Mouse (Mus musculus) G1E-ER4 (cell line): ENCODE data around the gene Rfc2. TPM values are rescaled to one million over a fixed set of nuclear protein-coding genes. Genes with fewer than 3 reads are reported as not detected.

ENCODE experiments used
- GATA1 ChIP-seq: IDR thresholded peaks from one replicate; pipeline ENCODE4 v1.8.0; 2012; ENCODE audit warnings: low read length, inconsistent platforms
- polyA plus RNA-seq: library from polyadenylated mRNA; stranded (reverse); fragments of >175 nt; gene quantifications from 2 replicates; pipeline ENCODE4 v1.2.3, GENCODE M21; 2012

Gene Rfc2
- polyA plus RNA-seq = 56.3 and 65.0 TPM in 2 replicates

DNA sequence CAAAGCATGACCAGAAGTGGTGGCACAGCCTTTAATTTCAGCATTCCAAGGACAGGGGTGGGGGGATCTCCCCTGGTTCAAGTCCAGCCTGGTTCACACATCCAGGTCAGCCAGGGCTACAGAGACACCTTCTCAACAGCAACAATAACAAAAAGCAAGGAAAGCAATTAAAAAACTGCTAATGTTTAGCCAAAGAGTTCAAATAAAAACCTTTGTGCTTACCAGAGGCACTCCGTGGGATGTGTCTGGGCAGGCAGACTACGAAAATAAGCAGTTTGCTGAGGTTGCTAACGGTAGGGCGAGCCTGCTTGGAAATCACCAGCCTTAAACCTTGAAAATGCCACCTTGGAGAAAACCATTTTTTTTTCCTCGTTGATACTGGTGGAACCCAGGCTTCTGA, at the start of gene Rfc2:
Rfc2 (plus strand) TSS at position 221 of the 400 bp plus-strand sequence.
- TF ChIP-seq GATA1 = no peak

DNA sequence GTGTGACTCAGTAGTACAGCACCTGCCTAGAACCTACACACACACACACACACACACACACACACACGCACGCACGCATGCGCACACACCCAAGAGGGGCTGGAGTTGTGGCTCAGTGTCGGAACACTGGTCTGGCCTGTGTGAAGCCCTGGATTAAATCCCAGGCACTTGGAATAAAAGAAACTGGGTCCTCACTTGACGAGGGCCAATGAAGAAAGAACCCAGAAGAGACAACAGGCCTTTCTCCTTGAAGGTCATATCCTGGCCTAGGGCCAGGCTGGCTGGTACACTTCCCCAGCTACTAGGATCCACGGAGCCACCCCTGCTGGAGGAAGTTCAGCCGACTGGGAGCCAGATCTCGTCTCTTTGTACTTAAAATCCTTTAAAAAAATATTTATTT, 49.6 kb upstream of the Rfc2 start:
- no peak for TF ChIP-seq GATA1

DNA sequence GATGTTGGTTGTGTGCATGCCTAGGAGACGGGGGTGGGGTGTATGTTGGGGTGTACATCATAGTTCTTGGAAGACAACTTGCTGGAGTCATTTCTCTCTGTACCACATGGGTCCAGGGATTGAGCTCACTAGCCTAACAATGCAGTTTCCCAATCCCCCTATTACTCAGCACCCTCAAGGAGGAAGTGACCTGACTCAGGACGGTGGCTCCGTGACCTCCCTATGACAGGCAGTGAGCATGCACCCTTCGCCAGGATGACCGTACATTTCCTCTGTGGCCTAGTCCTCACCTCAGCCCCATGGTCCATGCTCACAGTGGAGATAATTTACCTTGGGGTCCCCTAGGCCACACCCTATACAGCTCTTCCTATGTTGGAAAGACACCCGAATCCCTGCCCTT, 48.7 kb upstream of the Rfc2 start:
- no peak for TF ChIP-seq GATA1

DNA sequence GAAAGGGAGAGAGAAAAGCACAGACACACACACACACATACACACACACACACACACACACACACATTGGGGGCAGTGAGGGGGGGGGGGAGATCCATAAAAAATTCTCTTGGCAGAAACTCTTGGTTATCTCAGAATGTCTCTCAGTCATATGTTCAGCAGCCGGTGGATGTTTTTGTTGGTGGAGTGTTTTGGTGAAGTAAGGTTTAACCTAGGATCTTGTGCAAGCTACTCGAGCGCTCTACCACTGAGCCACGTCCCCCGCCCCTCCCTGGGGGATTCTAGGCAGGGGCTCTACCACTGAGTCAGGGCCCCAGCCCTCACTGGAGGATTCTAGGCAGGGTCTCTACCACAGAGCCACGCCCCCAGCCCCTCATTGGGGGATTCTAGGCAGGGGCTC, 45.1 kb upstream of the Rfc2 start:
- no peak for TF ChIP-seq GATA1

DNA sequence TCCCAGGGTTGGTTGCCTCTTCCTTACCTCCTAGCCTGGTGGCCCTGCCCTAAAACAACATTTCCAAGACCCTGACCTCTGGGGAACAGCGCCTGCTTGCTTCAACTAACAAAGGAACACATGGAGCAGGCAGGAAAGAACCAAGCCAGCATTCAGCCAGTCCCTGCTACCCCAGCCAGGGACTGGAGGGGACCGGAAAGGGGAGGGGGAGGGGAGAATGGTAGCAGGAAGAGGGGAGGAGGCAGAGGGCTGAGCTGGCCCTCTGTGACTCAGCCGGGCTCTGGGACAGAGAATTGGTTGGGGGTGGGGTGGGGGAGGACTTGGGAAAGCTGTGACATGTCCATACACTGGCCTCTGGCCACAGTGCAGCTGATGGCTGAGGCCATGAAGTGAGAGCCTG, 41.3 kb upstream of the Rfc2 start:
- TF ChIP-seq GATA1 = no peak

DNA sequence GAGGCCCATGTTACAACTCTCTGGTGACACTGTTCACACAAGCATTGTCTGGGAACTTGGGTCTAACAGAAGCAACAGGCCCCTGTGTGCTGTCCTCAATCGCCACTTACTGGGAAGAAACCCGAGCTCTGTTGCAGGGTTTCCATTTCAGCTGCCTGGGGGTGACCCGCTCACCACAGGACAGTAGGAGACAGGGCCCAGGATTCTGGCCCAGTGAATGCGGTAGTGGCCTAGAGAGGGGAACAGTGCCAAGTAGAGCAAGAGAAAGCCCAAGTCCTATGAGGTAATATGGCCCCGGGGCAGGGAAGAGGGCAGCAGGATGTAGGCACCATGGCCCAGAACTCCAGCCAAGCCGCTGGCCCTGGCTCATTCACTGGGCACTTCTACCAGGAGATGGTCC, 40.3 kb upstream of the Rfc2 start:
- no peak for TF ChIP-seq GATA1

DNA sequence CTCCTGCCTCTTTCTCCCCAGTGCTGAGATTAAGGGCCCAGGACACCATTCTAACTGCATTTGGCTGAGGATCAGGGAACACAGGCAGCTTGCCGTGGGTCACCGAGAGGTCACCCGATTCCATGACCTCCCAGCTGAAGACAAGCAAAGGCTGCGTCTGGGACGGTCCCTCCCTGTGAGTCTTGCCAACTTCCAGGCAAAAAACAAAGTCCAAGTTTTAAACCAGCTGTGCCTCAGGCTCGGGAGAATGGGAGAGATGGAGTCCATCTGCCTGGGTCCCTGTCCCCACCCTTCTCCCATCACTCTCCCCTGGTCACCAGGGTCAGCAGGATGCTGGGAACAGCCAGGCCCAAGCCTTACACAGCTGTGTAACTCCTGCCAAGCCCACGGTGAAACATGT, 39.5 kb upstream of the Rfc2 start:
- no peak for TF ChIP-seq GATA1

DNA sequence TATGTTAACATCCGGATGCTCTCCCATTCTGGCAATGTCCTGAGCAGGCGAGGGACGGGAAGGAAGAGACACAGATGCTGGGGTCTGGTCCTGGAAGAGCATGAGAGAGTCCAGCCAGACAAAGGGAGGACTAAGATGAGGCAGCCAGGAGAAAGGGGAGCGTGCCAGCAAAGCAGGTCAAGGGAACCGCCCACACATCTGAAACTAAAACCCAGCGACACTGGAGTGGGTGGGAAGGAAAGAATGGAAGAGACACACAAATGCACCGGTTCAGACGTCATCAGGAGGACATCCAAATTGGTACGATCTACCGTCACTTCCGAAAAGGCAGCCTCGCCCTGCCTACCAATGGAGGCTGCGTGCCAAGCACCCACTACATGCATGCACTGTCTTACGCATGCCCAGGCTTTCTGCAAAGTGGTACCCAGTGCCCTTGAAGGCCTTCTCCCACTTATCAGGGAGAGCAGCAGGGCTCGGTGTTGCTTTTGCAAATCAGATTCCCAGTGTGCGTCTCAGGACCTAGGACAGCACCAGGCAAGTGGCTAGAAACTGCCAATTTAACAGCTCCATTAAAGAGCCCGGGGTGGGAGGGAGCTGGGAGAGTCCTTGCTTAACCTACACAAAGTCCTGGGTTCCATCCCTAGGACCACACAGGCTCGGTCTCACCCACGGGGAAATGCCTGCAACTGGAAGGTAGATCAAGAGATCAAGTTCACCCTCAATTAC, 36.5 kb upstream of the Rfc2 start:
- TF ChIP-seq GATA1 = no peak

DNA sequence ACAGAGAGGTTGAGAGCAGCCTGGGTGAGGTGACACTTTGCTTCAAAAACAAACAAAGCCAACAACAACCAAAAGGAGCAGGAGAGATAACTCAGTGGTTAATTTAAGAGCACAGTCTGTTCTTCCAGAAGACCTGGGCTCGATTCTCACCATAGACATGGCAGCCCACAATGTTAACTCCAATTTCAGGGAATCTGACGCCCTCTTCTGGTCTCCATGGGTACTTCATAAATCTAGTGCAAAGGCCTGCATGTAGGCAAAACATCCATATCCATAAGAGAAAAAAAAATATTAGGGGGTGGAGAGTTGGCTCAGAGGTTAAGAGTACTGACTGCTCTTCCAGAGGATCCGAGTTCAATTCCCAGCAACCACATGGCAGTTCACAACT, 35.9 kb upstream of the Rfc2 start:
- no peak for TF ChIP-seq GATA1

DNA sequence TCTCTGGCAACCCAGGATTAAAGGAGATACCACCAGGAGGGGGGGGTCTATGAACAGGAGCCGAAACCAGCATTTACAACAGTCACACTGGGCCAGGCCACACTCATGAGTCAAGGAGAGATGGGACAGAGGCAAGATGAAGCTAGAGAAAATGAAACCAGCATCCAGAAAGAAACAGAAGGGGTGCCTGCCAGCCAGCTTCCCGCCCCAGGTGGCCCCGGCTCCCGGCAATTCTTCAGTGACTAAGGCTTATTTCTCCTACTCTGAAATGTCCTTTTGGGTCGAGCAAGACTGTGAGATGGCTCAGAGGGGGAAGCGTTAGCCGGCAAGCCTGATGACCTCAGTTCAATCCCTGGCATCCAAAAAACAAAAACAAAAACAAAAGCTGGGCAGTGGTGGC, 34.4 kb upstream of the Rfc2 start:
- no peak for TF ChIP-seq GATA1

DNA sequence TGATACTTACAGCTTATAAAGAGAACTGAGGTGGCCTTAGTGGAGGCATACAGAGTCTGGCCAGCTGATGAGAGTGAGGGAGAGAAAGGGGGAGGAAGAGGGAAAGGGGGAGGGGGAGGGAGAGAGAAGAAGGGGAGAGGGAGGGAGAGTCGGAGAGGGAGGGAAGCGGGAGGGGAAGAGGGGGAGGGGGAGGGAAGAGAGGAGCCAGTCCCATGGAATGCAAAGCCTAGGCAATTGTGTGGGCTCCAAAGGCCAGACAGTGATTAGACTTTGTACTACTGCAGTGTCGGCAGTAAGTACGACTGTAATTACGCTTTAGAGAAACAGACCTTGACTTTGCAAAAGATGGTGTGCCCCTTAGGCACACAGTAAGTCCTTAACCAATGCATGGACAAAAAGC, 32.9 kb upstream of the Rfc2 start:
- TF ChIP-seq GATA1 = no peak

DNA sequence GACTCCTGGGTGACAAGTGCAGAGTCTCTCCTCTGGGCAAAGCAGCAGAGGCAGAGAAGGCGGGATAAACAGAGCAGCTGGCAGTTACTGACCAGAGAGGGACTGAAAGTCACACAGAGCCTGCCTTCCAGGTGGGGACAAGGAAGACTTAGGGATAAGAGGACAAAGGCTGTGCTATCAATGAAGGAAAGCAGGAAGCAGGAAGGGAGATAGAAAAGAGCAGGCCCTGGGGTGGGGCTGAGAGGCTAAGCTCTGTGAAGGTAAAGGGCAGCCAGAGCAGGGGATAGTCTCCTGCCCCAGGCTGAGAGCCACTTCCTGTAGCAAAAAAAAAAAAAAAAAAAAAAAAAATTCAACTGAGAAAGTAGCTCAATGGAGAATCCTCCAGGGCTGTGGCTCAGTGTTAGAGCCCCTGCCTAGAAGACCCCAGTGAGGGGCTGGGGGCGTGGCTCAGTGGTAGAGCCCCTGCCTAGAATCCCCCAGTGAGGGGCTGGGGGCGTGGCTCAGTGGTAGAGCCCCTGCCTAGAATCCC, 31.5 kb upstream of the Rfc2 start:
- TF ChIP-seq GATA1 = no peak

DNA sequence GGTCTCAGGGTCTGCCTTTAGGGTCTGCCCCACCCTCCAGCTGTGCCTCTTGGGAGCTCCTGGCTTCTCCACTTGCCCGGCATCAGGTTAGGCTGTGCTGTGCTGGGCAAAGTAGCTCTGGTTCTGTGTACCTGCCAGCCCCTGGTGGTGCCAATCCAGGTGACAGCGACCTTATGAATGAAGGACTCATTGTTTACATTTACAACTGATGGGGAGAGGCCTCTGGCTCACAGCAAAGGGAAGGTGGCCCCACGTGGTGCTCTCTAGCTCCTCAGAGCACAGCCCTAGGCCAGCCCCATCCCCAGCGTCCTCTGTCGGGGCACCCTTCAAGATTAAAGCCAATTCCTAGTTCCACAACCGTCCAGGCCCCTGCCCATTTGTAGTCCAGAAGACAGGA, 30.3 kb upstream of the Rfc2 start:
- no peak for TF ChIP-seq GATA1

DNA sequence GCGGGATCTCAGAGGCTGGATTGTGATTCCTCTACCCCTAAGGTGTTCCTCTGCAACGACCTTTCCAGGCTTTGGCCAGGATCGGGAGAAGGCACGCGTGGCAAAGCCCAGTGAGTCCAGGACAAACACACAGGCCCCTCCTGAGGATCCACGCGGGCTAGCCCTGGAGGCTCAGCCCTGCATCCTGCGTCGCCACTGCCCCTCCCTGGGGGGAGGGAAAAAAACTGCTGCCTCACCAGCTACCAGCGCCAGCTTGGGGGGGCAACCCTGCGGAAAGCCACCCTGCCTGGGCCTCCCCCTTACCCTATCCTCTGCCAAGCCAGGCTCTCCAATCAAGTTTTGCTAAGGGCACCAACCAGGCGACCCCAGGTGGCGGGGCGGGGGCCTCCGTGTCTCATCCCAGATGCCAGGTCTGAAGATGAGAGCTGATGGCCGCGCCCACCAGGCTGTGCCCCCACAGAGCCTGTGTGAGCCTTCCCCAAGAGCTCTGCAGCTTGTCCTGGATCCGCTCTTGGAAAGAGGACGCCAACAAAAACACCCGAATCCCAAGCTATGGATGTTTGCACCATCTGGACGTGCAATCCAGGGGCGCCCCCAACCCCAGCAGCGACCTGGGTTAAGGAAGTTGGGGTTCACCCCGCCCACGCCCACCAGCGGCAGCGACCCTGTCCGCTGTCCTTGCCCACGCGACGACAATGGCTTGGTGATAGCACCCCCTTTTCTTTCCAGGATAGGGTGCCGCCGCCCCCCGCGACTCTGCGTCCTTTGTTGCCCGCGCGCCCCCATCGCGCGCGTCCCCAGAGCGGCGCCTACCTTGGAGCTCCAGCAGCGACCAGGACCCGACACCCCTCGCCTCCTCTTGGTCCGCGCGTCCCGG, 29.7 kb upstream of the Rfc2 start:
- no peak for TF ChIP-seq GATA1

DNA sequence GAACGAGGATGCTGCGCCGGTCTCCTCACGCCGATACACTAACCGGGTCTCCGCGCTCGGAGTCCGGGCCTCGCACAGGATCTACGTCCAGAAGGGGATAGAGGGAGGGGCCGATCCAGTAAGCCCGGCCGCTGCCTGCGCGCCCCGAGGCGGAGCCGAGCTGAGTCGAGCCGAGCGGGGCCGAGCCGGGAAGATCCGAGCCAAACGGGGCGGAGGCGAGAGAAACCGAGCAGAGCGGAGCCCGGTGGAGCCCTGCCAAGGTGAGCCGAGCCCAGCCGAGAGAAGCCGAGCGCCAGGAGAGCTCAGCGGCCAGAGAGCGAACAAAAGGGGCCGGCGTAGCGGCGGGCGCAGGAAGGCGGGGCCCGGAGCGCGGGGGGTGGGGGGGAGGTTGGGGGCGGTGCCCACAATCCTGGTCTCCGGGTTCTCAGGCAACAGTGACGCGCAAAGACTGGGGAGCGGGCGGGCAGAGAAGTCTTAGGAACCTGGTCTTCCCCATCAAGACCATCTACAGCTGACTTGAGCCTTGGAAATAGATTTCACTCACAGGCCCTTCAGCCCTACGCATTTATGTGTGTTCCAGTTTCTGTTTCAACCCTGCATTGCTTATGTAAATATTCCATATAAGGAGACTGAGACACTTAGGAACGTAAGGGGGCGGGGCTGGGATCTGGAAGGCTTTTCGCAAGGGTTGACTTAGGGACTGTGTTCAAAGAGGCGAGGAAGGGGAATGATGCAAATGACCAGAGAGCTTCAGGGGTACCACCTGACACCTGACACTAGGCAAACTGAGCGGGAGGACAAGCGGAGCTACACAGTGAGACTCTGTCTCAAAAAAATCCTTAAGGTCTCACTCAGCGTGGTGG, 28.8 kb upstream of the Rfc2 start, which contains the start of gene Clip2:
Clip2 (minus strand) TSS at position 325 of the 863 bp plus-strand sequence.
- TF ChIP-seq GATA1 = no peak
